Mouse (Mus musculus): Measurements from ENCODE around the gene Itgb4. TPM values are rescaled to one million over a fixed set of nuclear protein-coding genes. Genes with fewer than 3 reads are reported as not detected.

Gene Itgb4
- polyA plus RNA-seq, 1 experiment from 2014 or later: 0.99 TPM

GRCm38 (mm10) chr11:115954712-115955111, 19.8 kb upstream of the Itgb4 start:
- Histone ChIP-seq H3K27ac (0 out of 2 replicates have a peak overlapping the region, but pooled peaks have one; percentile 6), H3K4me1 (peaks cover 43% of the 10 kb centered on the region), H3K4me3 (no peak overlapping the region), H3K27me3 (replicated peaks) (no peaks in the 10 kb centered on the region), H3K36me3 (peaks cover 68% of the 10 kb centered on the region), H3K4me2 (replicated peaks) (no peak overlapping the region), H3K9ac (no peak overlapping the region), H3K9me3 (no peaks in the 10 kb centered on the region)
- WGBS: 87% methylated on average over 5 of the region's 5 CpGs
- ATAC-seq (ENCODE audit: low FRiP score, low read depth): no peak

GRCm38 (mm10) chr11:115955195-115955858, 19.2 kb upstream of the Itgb4 start:
- no peak for ATAC-seq (ENCODE audit: low FRiP score, low read depth)
- Histone ChIP-seq H3K4me2 (replicated peaks) (no peak overlapping the region), H3K27ac (no peak overlapping the region), H3K36me3 (peaks cover 68% of the 10 kb centered on the region), H3K4me3 (no peak overlapping the region), H3K9me3 (no peaks in the 10 kb centered on the region), H3K27me3 (replicated peaks) (no peaks in the 10 kb centered on the region), H3K4me1 (peaks cover 37% of the 10 kb centered on the region), H3K9ac (no peak overlapping the region)
- WGBS: 63% methylated on average over 10 of the region's 10 CpGs

- WGBS: 6% methylated on average over 4 of the region's 4 CpGs
- H3K27ac ChIP-seq: 0 out of 2 replicates have a peak overlapping the region, but pooled peaks have one; percentile 8
- ATAC-seq (ENCODE audit: low FRiP score, low read depth): peak; percentile 86
These were observed 18.1 kb upstream of the Itgb4 start for GRCm38 (mm10) chr11:115956453-115956852.

GRCm38 (mm10) chr11:115957971-115958370, 16.5 kb upstream of the Itgb4 start:
- H3K9ac ChIP-seq: no peak overlapping the region
- H3K4me2 ChIP-seq (replicated peaks): no peak overlapping the region
- peaks cover 76% of the 10 kb centered on the region for H3K36me3 ChIP-seq
- WGBS: 56% methylated on average over 7 of the region's 7 CpGs
- no peaks in the 10 kb centered on the region for H3K9me3 ChIP-seq
- peaks cover 34% of the 10 kb centered on the region for H3K4me1 ChIP-seq
- ATAC-seq (ENCODE audit: low FRiP score, low read depth): no peak
- no peaks in the 10 kb centered on the region for H3K27me3 ChIP-seq (replicated peaks)
- H3K4me3 ChIP-seq: no peak overlapping the region
- no peak overlapping the region for H3K27ac ChIP-seq

More at GRCm38 (mm10) chr11:115956453-115956852, 18.1 kb upstream of the Itgb4 start:
- no peaks in the 10 kb centered on the region for H3K27me3 ChIP-seq (replicated peaks)
- H3K4me3 ChIP-seq: no peak overlapping the region
- H3K4me1 ChIP-seq: peaks cover 34% of the 10 kb centered on the region
- no peak overlapping the region for H3K4me2 ChIP-seq (replicated peaks)
- no peak overlapping the region; the same call in 1 of the 2 replicates for H3K9ac ChIP-seq
- H3K36me3 ChIP-seq: peaks cover 75% of the 10 kb centered on the region
- no peaks in the 10 kb centered on the region for H3K9me3 ChIP-seq

- Histone ChIP-seq H3K9me3 (no peaks in the 10 kb centered on the region), H3K9ac (no peak overlapping the region), H3K4me1 (peaks cover 34% of the 10 kb centered on the region), H3K27me3 (replicated peaks) (no peaks in the 10 kb centered on the region), H3K4me3 (no peak overlapping the region), H3K4me2 (replicated peaks) (no peak overlapping the region), H3K27ac (no peak overlapping the region), H3K36me3 (peaks cover 78% of the 10 kb centered on the region)
- 95% methylated on average over 9 of the region's 9 CpGs for WGBS
- ATAC-seq (ENCODE audit: low FRiP score, low read depth): no peak
These were observed 15.5 kb upstream of the Itgb4 start for GRCm38 (mm10) chr11:115959018-115959417.

- Histone ChIP-seq H3K36me3 (peaks cover 86% of the 10 kb centered on the region), H3K9ac (no peak overlapping the region), H3K27ac (no peak overlapping the region), H3K4me3 (no peak overlapping the region), H3K9me3 (no peaks in the 10 kb centered on the region), H3K27me3 (replicated peaks) (no peaks in the 10 kb centered on the region), H3K4me2 (replicated peaks) (no peak overlapping the region), H3K4me1 (peaks cover 2% of the 10 kb centered on the region; the same call in 1 of the 2 replicates)
- 92% methylated on average over 9 of the region's 9 CpGs for WGBS
- ATAC-seq (ENCODE audit: low FRiP score, low read depth): no peak
These were observed 11.7 kb upstream of the Itgb4 start for GRCm38 (mm10) chr11:115962651-115963412.

GRCm38 (mm10) chr11:115964977-115965604, 9.4 kb upstream of the Itgb4 start:
- H3K36me3 ChIP-seq: peaks cover 72% of the 10 kb centered on the region
- no peak overlapping the region for H3K27ac ChIP-seq
- H3K9ac ChIP-seq: no peak overlapping the region
- H3K4me2 ChIP-seq (replicated peaks): no peak overlapping the region
- no peaks in the 10 kb centered on the region for H3K4me1 ChIP-seq
- no peak for ATAC-seq (ENCODE audit: low FRiP score, low read depth)
- H3K27me3 ChIP-seq (replicated peaks): no peaks in the 10 kb centered on the region
- H3K9me3 ChIP-seq: no peaks in the 10 kb centered on the region
- no peak overlapping the region for H3K4me3 ChIP-seq
- WGBS: 92% methylated on average over 10 of the region's 10 CpGs

- Histone ChIP-seq H3K27me3 (replicated peaks) (peaks cover 2% of the 10 kb centered on the region), H3K4me2 (replicated peaks) (no peak overlapping the region), H3K9me3 (no peaks in the 10 kb centered on the region), H3K9ac (no peak overlapping the region), H3K4me3 (no peak overlapping the region), H3K4me1 (no peaks in the 10 kb centered on the region), H3K27ac (no peak overlapping the region), H3K36me3 (peaks cover 34% of the 10 kb centered on the region)
- no peak for ATAC-seq (ENCODE audit: low FRiP score, low read depth)
- WGBS: 68% methylated on average over 5 of the region's 5 CpGs
These were observed 5.6 kb upstream of the Itgb4 start for GRCm38 (mm10) chr11:115968731-115969405.

- WGBS: 65% methylated on average over 15 of the region's 15 CpGs
- no peak for ATAC-seq (ENCODE audit: low FRiP score, low read depth)
These were observed 4.4 kb upstream of the Itgb4 start for GRCm38 (mm10) chr11:115970006-115970673.

GRCm38 (mm10) chr11:115971016-115971415, 3.5 kb upstream of the Itgb4 start:
- Histone ChIP-seq H3K9me3 (no peaks in the 10 kb centered on the region), H3K4me3 (no peak overlapping the region), H3K27ac (no peak overlapping the region), H3K27me3 (replicated peaks) (peaks cover 24% of the 10 kb centered on the region), H3K9ac (no peak overlapping the region), H3K4me1 (peaks cover 7% of the 10 kb centered on the region), H3K4me2 (replicated peaks) (no peak overlapping the region), H3K36me3 (peaks cover 13% of the 10 kb centered on the region)
- no peak for ATAC-seq (ENCODE audit: low FRiP score, low read depth)
- WGBS: 73% methylated on average over 6 of the region's 6 CpGs

More at GRCm38 (mm10) chr11:115970006-115970673, 4.4 kb upstream of the Itgb4 start:
- Histone ChIP-seq H3K9me3 (no peaks in the 10 kb centered on the region), H3K4me1 (peaks cover 6% of the 10 kb centered on the region), H3K36me3 (peaks cover 21% of the 10 kb centered on the region), H3K4me2 (replicated peaks) (no peak overlapping the region), H3K27ac (no peak overlapping the region), H3K9ac (no peak overlapping the region), H3K27me3 (replicated peaks) (peaks cover 15% of the 10 kb centered on the region), H3K4me3 (no peak overlapping the region)

GRCm38 (mm10) chr11:115975083-115975420, 543 bp downstream of the Itgb4 start:
- no peak for ATAC-seq (ENCODE audit: low FRiP score, low read depth)
- peak overlapping the region; percentile 71 for H3K4me2 ChIP-seq (replicated peaks)
- 4% methylated on average over 18 of the region's 18 CpGs for WGBS
- H3K27me3 ChIP-seq (replicated peaks): peaks cover 43% of the 10 kb centered on the region
- no peaks in the 10 kb centered on the region for H3K36me3 ChIP-seq
- no peaks in the 10 kb centered on the region for H3K9me3 ChIP-seq
- peak overlapping the region; percentile 38 for H3K4me3 ChIP-seq
- H3K27ac ChIP-seq: no peak overlapping the region
- peaks cover 7% of the 10 kb centered on the region for H3K4me1 ChIP-seq
- H3K9ac ChIP-seq: peak overlapping the region; percentile 47

Data from neural tube, embryonic 12.5 days (tissue).